Mouse (Mus musculus): ENCODE measurements at regions not wholly inside any gene's neighbourhood (a gene's known extent, or its start where the extent isn't known, plus 50 kb on each side); places are given as distances from the start of the nearest gene placed in this dataset.
A peak's percentile ranks its signal among the peaks of the same experiment; 100 is the strongest.

GRCm38 (mm10) chr9:16994169-16994568, 493.1 kb upstream of the Fat3 start:
- peak; percentile 3 for DNase-seq (ENCODE audit: low spot score)

DNA sequence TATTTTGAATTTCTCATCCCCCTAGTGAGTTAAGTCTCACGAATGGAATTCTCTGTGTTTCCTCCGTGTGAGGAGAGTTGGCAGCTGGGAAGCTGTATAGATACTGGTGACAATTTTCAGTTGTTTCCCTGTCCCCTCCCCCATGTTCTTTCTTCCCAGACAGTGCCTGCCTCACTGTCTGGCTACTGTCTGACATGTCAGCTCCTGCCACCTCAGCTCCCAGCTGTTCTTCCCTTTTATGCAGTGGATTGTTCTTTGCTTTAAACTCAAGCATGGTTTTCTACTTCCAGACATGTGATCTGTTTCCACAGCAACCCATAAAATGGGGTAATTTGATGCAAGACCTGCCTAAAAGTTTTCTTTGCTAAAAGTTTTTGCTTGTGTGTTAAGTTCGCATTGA, 487.0 kb upstream of the Fat3 start:
- no peak for DNase-seq (ENCODE audit: low spot score)

- no peak for DNase-seq (ENCODE audit: low spot score)
Observed at GRCm38 (mm10) chr9:16977321-16977720, 476.2 kb upstream of the Fat3 start.

DNA sequence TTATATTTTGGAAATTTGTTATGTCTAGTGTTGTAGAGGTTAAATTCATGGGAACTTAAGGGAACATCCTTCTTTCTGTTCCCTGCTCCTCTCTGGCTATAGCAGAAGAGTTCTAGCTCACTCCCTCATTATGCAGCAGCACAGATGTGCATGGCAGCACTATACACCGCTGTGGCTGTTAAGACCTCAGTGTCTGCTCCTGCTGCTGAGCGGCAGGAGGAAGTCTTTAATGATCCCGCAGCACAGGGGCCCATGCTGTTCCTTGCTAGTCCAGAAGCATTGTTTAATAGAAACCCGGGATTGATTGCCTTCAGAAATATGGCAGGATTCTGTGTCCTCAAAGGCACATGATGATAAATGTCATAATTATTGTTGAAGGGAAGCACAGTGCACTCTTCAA, 469.3 kb upstream of the Fat3 start:
- DNase-seq (ENCODE audit: low spot score): no peak

DNA sequence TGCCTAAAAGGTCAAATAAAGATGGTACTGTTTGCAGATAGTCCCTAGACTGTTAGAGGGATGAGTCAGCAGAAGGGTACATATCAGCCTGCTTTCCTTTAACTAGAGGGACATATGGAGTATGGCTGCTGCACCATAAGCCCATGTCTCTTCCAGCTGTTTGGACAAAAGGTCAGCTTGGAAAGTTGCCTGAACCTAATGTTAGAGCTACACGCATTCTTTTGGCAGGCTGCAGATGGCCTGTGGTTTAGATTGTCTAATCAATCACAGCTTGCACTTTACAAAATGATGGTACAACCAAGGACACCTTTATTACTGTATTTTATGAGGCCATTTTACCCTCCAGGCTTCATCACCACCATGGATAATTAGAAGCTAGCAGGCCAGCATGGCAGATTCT, 432.5 kb upstream of the Fat3 start:
- no peak for DNase-seq (ENCODE audit: low spot score)

- DNase-seq (ENCODE audit: low spot score): no peak
Observed at GRCm38 (mm10) chr9:16931586-16931985, 430.5 kb upstream of the Fat3 start.

DNA sequence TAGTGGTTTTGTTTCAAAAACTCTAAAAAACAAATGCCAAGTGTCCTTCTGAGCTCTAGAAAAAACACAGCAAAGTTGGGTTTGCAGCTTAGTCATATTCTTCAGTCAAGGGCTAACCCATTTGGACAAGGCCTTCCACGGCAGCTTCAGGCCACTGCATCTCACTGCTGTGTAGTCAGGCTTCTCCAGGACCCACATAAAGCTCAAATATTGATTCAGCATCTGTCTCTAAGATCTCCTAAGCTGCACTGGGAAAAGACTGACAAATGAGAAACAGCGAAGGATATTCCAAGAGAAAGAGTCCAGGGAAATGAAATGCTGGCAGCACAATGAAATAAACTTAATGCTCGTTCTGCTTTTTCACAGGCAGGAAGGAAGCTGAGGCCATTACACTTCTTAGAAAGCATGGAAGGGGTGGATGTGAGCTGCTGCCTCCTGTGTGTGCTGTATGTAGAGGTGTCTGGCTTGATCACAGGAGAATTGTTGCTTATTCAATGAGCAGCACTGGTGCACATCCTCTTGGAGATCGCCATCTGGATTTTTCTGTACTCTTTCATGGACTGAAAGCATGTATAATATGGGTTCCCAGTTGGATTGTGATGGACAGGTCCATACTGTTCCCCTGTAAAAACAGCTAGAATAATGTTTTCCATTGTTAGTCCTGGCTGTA, 425.4 kb upstream of the Fat3 start:
- no peak for DNase-seq (ENCODE audit: low spot score)

- no peak for DNase-seq (ENCODE audit: low spot score)
Observed at GRCm38 (mm10) chr9:16925279-16925678, 424.2 kb upstream of the Fat3 start.

- no peak for DNase-seq (ENCODE audit: low spot score)
Observed at GRCm38 (mm10) chr9:16906155-16906554, 405.1 kb upstream of the Fat3 start.

- no peak for DNase-seq (ENCODE audit: low spot score)
Observed at GRCm38 (mm10) chr9:16899060-16899459, 398.0 kb upstream of the Fat3 start.

GRCm38 (mm10) chr9:16852458-16853026, 351.5 kb upstream of the Fat3 start:
- no peak for DNase-seq (ENCODE audit: low spot score)

DNA sequence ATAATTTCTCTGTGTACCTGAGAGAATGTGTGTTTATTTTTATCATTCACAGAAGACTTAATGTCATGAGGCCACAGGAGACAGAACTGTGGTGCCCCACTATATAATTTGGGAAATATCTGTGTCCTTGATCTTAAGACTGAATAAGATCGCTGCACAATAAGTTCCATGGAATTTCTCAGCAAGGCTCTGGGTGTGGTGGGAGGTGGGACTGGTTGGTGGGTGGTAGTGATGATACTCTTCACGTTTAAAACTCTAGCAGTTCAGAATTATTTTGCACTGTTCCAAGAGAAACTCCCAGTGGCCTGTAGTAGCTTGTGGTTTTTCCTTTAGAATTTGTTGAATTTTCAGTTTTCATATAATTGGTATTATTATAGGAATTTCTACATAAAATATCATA, 307.4 kb upstream of the Fat3 start:
- DNase-seq (ENCODE audit: low spot score): no peak

GRCm38 (mm10) chr9:16772867-16773266, 271.8 kb upstream of the Fat3 start:
- no peak for DNase-seq (ENCODE audit: low spot score)

DNA sequence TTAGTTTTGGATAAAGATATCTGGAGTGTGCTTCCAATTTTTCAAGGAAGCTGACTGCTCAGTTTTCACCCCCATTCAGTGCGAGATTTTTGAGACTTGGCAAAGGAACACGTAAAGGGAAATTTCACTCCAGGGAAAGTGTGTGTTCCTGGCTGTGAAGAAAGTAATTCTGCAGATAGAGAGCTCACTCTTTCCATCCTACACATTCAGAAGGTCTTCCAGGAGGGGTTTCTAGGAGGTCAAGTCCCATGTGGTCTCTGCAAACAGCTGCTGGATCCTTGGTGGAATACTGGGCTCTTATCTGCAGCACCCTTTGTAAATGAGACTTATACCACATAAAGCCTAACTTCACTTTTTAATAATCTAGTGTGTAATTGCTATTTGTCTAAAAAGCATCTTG, 226.6 kb upstream of the Fat3 start:
- DNase-seq (ENCODE audit: low spot score): no peak

DNA sequence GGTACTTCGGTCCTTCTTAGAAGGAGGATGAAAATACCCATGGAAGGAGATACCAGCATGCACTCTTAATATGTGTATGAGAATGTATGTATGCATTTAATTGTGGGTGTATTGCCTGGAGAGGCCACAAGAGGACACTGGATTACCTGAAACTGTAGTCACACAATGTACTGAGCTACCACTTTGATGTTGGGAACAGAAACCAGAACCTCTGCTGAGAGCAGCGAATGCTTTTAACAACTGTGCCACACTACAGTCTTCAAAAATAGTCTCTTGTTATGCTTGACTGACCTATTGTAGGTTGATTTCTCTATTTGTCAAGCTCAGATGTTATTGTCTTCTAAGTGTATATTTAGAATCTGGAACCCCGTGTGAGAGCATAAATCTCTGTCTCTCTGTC, 201.3 kb upstream of the Fat3 start:
- DNase-seq (ENCODE audit: low spot score): no peak

- no peak for DNase-seq (ENCODE audit: low spot score)
Observed at GRCm38 (mm10) chr9:16661527-16661926, 160.4 kb upstream of the Fat3 start.

- no peak for DNase-seq (ENCODE audit: low spot score)
Observed at GRCm38 (mm10) chr9:16660940-16661339, 159.9 kb upstream of the Fat3 start.
